Mouse (Mus musculus): Measurements from ENCODE around the gene Sars2. TPM values are rescaled to one million over a fixed set of nuclear protein-coding genes. Genes with fewer than 3 reads are reported as not detected.

The Sars2 gene
- total and polyA plus RNA-seq, 3 experiments = 10.5 to 24.9 (median 17.1) TPM

DNA sequence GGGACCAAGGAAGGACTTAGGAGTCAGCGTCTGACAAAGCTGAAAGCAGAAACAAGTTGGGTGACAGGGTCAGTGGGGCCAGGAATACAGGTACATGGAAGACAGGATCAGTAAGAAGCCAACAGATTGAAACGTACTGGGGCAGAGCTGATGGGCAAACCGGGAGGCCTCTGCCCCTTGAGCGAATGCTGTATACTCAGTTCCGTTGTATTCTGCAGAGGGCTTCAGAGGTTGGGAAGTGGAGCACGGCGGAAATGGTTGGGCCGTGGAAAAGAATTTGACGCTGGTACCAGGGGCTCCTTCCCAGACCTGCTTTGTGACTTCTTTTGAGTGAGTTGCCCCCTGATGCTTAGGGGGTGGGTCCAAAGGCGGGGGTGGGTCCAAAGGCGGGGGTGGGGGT lies 8.6 kb upstream of the Sars2 start:
- H3K4me2 ChIP-seq (ENCODE audit: insufficient read depth, low read depth, poor library complexity, severe bottlenecking) = no peak overlapping the region
- H3K4me3 ChIP-seq (replicated peaks in 1 of 3; ENCODE audit: low read depth in 2 of 3, low read length in 2 of 3, poor library complexity in 1 of 3) = no peak overlapping the region
- no peak overlapping the region for H3K9ac ChIP-seq (ENCODE audit: insufficient read depth, low read depth)
- no peaks in the 10 kb centered on the region for H3K79me2 ChIP-seq (replicated peaks; ENCODE audit: control insufficient read depth, extremely low read depth, insufficient read depth, poor library complexity, severe bottlenecking)
- no peak overlapping the region for H3K27ac ChIP-seq (ENCODE audit: insufficient read depth, low read depth)
- TF ChIP-seq PAX5 (IDR thresholded peaks at IDR 0.05; ENCODE audit: low read length) (no peak), EP300 (IDR thresholded peaks at IDR 0.05; ENCODE audit: low read length) (no peak), CHD2 (IDR thresholded peaks at IDR 0.05; ENCODE audit: low read length) (no peak), KAT2A (IDR thresholded peaks at IDR 0.05; ENCODE audit: insufficient replicate concordance, low read length) (no peak), ZNF384 (IDR thresholded peaks at IDR 0.05; ENCODE audit: low read depth, low read length) (no peak), USF2 (conservative IDR thresholded peaks at IDR 0.05; ENCODE audit: low read depth, low read length) (no peak), IRF4 (IDR thresholded peaks at IDR 0.05; ENCODE audit: low read depth, low read length) (no peak), CTCF (conservative IDR thresholded peaks at IDR 0.05 in 1 of 2, IDR thresholded peaks at IDR 0.05 in 1 of 2; ENCODE audit: low read depth in 2 of 2, low read length in 2 of 2) (no peak), RAD21 (IDR thresholded peaks at IDR 0.05; ENCODE audit: low read depth, low read length) (no peak), MAZ (IDR thresholded peaks at IDR 0.05; ENCODE audit: low read depth, low read length) (no peak), NELFE (IDR thresholded peaks at IDR 0.05; ENCODE audit: low read depth, low read length) (no peak)
- no peaks in the 10 kb centered on the region for H3K4me1 ChIP-seq (ENCODE audit: control insufficient read depth in 1 of 2, insufficient read depth in 2 of 2)
- H3K9me3 ChIP-seq (replicated peaks; ENCODE audit: low read length) = peaks cover 18% of the 10 kb centered on the region
- dilution Hi-C loops (cut with MboI; ENCODE audit: extremely low pct_ligation_motif_present, extremely low pct_unique_long_range_greater_than_20kb, low sequenced_read_pairs) = no loop called here
- DNase-seq (ENCODE audit: extremely low read depth) = no peak
- in situ Hi-C loops (cut with MboI; ENCODE audit: low pct_ligation_motif_present, low pct_unique_long_range_greater_than_20kb, low sequenced_read_pairs) = no loop called here
- peaks cover 3% of the 10 kb centered on the region for H3K27me3 ChIP-seq (replicated peaks)
- H3K36me3 ChIP-seq (replicated peaks in 1 of 2; ENCODE audit: control insufficient read depth in 1 of 2, insufficient read depth in 1 of 2, low read length in 1 of 2) = peaks cover 2 to 9% of the 10 kb centered on the region in 2 experiments

DNA sequence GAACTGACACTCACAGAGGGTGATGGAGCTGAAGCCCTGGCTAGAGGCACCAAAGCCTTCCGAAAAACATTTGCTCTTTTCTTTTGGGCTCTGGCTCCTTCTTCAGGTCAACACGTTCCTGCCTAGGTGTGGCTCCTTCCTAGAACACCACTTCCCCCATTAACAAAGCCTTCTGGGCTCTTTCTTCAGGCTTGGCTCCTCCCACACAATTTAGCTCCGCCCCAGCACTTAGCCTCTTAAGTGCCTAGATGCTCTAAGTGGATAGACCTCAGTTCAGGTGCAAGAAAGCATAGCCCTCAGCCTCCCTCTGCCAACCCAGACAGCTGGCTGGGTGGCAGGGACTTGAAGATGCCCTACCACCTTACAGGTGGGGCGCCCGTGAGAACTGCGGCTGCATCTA lies 6.1 kb upstream of the Sars2 start:
- no peak for TF ChIP-seq SIN3A (IDR thresholded peaks at IDR 0.05; ENCODE audit: low read length)
- TF ChIP-seq RCOR1 (conservative IDR thresholded peaks at IDR 0.05; ENCODE audit: low read depth, low read length) = no peak
- TF ChIP-seq ZKSCAN1 (IDR thresholded peaks at IDR 0.05; ENCODE audit: borderline replicate concordance, low read depth, low read length) = no peak
- H3K4me1 ChIP-seq (ENCODE audit: control insufficient read depth in 1 of 2, insufficient read depth in 2 of 2) = peaks cover 0 to 11% of the 10 kb centered on the region in 2 experiments; a peak in 1 of 4 replicates
- in situ Hi-C loops (cut with MboI; ENCODE audit: low pct_ligation_motif_present, low pct_unique_long_range_greater_than_20kb, low sequenced_read_pairs) = no loop called here
- no peaks in the 10 kb centered on the region for H3K79me2 ChIP-seq (replicated peaks; ENCODE audit: control insufficient read depth, extremely low read depth, insufficient read depth, poor library complexity, severe bottlenecking)
- H3K4me3 ChIP-seq (replicated peaks in 1 of 3; ENCODE audit: low read depth in 2 of 3, low read length in 2 of 3, poor library complexity in 1 of 3) = no peak overlapping the region
- DNase-seq (ENCODE audit: extremely low read depth) = no peak
- no peak overlapping the region for H3K4me2 ChIP-seq (ENCODE audit: insufficient read depth, low read depth, poor library complexity, severe bottlenecking)
- dilution Hi-C loops (cut with MboI; ENCODE audit: extremely low pct_ligation_motif_present, extremely low pct_unique_long_range_greater_than_20kb, low sequenced_read_pairs) = no loop called here
- H3K27ac ChIP-seq (ENCODE audit: insufficient read depth, low read depth) = no peak overlapping the region
- H3K36me3 ChIP-seq (replicated peaks in 1 of 2; ENCODE audit: control insufficient read depth in 1 of 2, insufficient read depth in 1 of 2, low read length in 1 of 2) = peaks cover 13 to 30% of the 10 kb centered on the region in 2 experiments
- H3K27me3 ChIP-seq (replicated peaks) = no peaks in the 10 kb centered on the region
- H3K9me3 ChIP-seq (replicated peaks; ENCODE audit: low read length) = peaks cover 19% of the 10 kb centered on the region
- no peak overlapping the region for H3K9ac ChIP-seq (ENCODE audit: insufficient read depth, low read depth)

DNA sequence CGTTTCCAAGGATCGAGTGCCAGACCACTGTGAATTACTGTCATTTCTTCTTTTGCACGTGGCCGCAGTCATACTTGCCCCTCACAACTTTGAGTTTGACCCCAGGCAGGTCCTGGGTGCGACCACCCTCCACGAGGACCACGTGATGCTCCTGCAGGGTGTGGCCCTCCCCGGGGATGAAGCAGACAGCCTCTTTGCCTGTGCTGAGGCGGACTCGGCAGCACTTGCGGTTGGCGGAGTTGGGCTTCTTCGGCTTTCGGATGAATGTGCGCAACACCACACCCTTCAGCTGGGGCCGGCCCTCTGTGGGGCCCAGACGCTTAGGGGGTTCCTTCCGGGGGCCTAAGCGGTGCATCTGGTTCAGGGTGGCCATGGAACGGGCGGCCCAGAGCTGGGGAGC lies 2.0 kb upstream of the Sars2 start:
- H3K79me2 ChIP-seq (replicated peaks; ENCODE audit: control insufficient read depth, extremely low read depth, insufficient read depth, poor library complexity, severe bottlenecking) = no peaks in the 10 kb centered on the region; the same call in none of the 2 replicates
- in situ Hi-C loops (cut with MboI; ENCODE audit: low pct_ligation_motif_present, low pct_unique_long_range_greater_than_20kb, low sequenced_read_pairs) (no loop called here), dilution Hi-C loops (cut with MboI; ENCODE audit: extremely low pct_ligation_motif_present, extremely low pct_unique_long_range_greater_than_20kb, low sequenced_read_pairs) (no loop called here)
- H3K27ac ChIP-seq (ENCODE audit: insufficient read depth, low read depth) = no peak overlapping the region
- peaks cover 14 to 42% of the 10 kb centered on the region in 2 experiments for H3K36me3 ChIP-seq (replicated peaks in 1 of 2; ENCODE audit: control insufficient read depth in 1 of 2, insufficient read depth in 1 of 2, low read length in 1 of 2)
- H3K4me1 ChIP-seq (ENCODE audit: control insufficient read depth in 1 of 2, insufficient read depth in 2 of 2) = peaks cover 0 to 23% of the 10 kb centered on the region in 2 experiments; a peak in 2 of 4 replicates
- no peaks in the 10 kb centered on the region for H3K27me3 ChIP-seq (replicated peaks)
- peaks cover 2% of the 10 kb centered on the region for H3K9me3 ChIP-seq (replicated peaks; ENCODE audit: low read length)
- TF ChIP-seq JUN (IDR thresholded peaks at IDR 0.05; ENCODE audit: insufficient read depth, low read depth, low read length) (no peak), ZKSCAN1 (IDR thresholded peaks at IDR 0.05; ENCODE audit: borderline replicate concordance, low read depth, low read length) (no peak), RCOR1 (conservative IDR thresholded peaks at IDR 0.05; ENCODE audit: low read depth, low read length) (no peak), ETS1 (conservative IDR thresholded peaks at IDR 0.05; ENCODE audit: low read depth, low read length) (no peak), RAD21 (IDR thresholded peaks at IDR 0.05; ENCODE audit: low read depth, low read length) (no peak), MXI1 (IDR thresholded peaks at IDR 0.05; ENCODE audit: low read depth, low read length) (no peak), MYC (IDR thresholded peaks at IDR 0.05; ENCODE audit: low read depth, low read length) (no peak), SMC3 (IDR thresholded peaks at IDR 0.05; ENCODE audit: low read depth, low read length) (no peak), KAT2A (IDR thresholded peaks at IDR 0.05; ENCODE audit: insufficient replicate concordance, low read length) (no peak), UBTF (IDR thresholded peaks at IDR 0.05; ENCODE audit: low read depth, low read length) (no peak), ZC3H11A (IDR thresholded peaks at IDR 0.05; ENCODE audit: low read depth, low read length) (no peak), CHD2 (IDR thresholded peaks at IDR 0.05; ENCODE audit: low read length) (no peak)
- H3K4me3 ChIP-seq (replicated peaks in 1 of 3; ENCODE audit: low read depth in 2 of 3, low read length in 2 of 3, poor library complexity in 1 of 3) = no peak overlapping the region
- no peak for DNase-seq (ENCODE audit: extremely low read depth)
- no peak overlapping the region for H3K4me2 ChIP-seq (ENCODE audit: insufficient read depth, low read depth, poor library complexity, severe bottlenecking)
- H3K9ac ChIP-seq (ENCODE audit: insufficient read depth, low read depth) = no peak overlapping the region

Measured in CH12.LX (cell line).